Mouse (Mus musculus): ENCODE measurements around the gene Olfr1116. TPM values are rescaled to one million over a fixed set of nuclear protein-coding genes. Genes with fewer than 3 reads are reported as not detected.
"Not testable (repeated sequence)": the region's sequence is repeated elsewhere in the genome, so short reads cannot be mapped to it uniquely, and the experiment has no call there.

Gene Olfr1116
- total RNA-seq (2021): not detected
- long read RNA-seq, experiment 1: 0 reads
- long read RNA-seq, experiment 2: 0 reads

GRCm38 (mm10) chr2:87267234-87267633, at the start of gene Olfr1116:
Gene Olfr1116, plus strand, starts transcription at chr2:87267534.
- DNase-seq: no peak

GRCm38 (mm10) chr2:87247713-87248112, 19.6 kb upstream of the Olfr1116 start, which contains the start of gene Olfr1115:
Gene Olfr1115, plus strand, starts transcription at chr2:87248013.
- no peak for DNase-seq

- not testable (repeated sequence) for DNase-seq
Observed at GRCm38 (mm10) chr2:87293977-87294376, 26.6 kb downstream of the Olfr1116 start.

- no peak for DNase-seq
Observed at GRCm38 (mm10) chr2:87307281-87307680, 39.9 kb downstream of the Olfr1116 start, which contains the start of gene Olfr1118. Gene Olfr1118, plus strand, starts transcription at chr2:87307581.

Small RNA genes lying within 50 kb of the gene (microRNA-seq; reads per million reads assigned to microRNA genes)
- gene Gm27438: not detected

Other genes with a start within 250 kb of the Olfr1116 start
- gene Olfr1104, start 240.5 kb upstream of the Olfr1116 start, total RNA-seq (2021): not detected
- not detected for gene Olfr1105, start 231.0 kb upstream of the Olfr1116 start, total RNA-seq (2021)
- gene Olfr1106, start 215.3 kb upstream of the Olfr1116 start, total RNA-seq (2021): not detected
- gene Olfr1107, start 191.7 kb upstream of the Olfr1116 start, total RNA-seq (2021): not detected
- gene Olfr1109, start 171.5 kb upstream of the Olfr1116 start, total RNA-seq (2021): not detected
- gene Olfr259, start 153.0 kb upstream of the Olfr1116 start, total RNA-seq (2021): not detected
- gene Olfr1110, start 127.2 kb upstream of the Olfr1116 start, total RNA-seq (2021): not detected
- not detected for gene Olfr1111, start 114.9 kb upstream of the Olfr1116 start, total RNA-seq (2021)
- not detected for gene Olfr1112, start 79.7 kb upstream of the Olfr1116 start, total RNA-seq (2021)
- not detected for gene Olfr1113, start 58.6 kb upstream of the Olfr1116 start, total RNA-seq (2021)
- gene Olfr1115, start 19.5 kb upstream of the Olfr1116 start, total RNA-seq (2021): not detected
- not detected for gene Olfr1118, start 40.0 kb downstream of the Olfr1116 start, total RNA-seq (2021)
- not detected for gene Olfr1120, start 87.3 kb downstream of the Olfr1116 start, total RNA-seq (2021)
- gene Olfr1121, start 102.4 kb downstream of the Olfr1116 start, total RNA-seq (2021): not detected
- gene Olfr1122, start 118.3 kb downstream of the Olfr1116 start, total RNA-seq (2021): not detected
- gene Olfr1123, start 149.1 kb downstream of the Olfr1116 start, total RNA-seq (2021): not detected
- gene Olfr1124, start 162.7 kb downstream of the Olfr1116 start, total RNA-seq (2021): not detected
- gene Olfr1126, start 186.4 kb downstream of the Olfr1116 start, total RNA-seq (2021): not detected
- gene Pramel7, start 229.6 kb downstream of the Olfr1116 start, total RNA-seq (2021): not detected
- not detected for gene Pramel6, start 239.0 kb downstream of the Olfr1116 start, total RNA-seq (2021)

All from adrenal gland, postnatal 10 days (tissue).